Mouse (Mus musculus) myocyte (in vitro differentiated cells): ENCODE measurements at regions not wholly inside any gene's neighbourhood (a gene's known extent, or its start where the extent isn't known, plus 50 kb on each side); places are given as distances from the start of the nearest gene placed in this dataset.

Source experiments
- H3K27me3 ChIP-seq: one replicate; pipeline ENCODE4 v1.6.1; 2011; ENCODE audit not compliant: control insufficient read depth, insufficient read depth, insufficient read length
- H3K36me3 ChIP-seq: one replicate; pipeline ENCODE4 v1.6.1; 2011; ENCODE audit not compliant: control insufficient read depth, insufficient read depth
- H3K4me2 ChIP-seq: one replicate; pipeline ENCODE4 v1.6.1; 2011; ENCODE audit warnings: low read depth, control low read depth
- H3K4me3 ChIP-seq: one replicate; pipeline ENCODE4 v1.5.1; 2011; ENCODE audit warnings: mild to moderate bottlenecking, control low read depth, moderate library complexity
- H3K79me2 ChIP-seq: one replicate; pipeline ENCODE4 v1.6.1; 2011; ENCODE audit not compliant: control insufficient read depth, insufficient read depth
- H3ac ChIP-seq: one replicate; pipeline ENCODE4 v1.6.1; 2011; ENCODE audit not compliant: control insufficient read depth, insufficient read length
- CEBPB ChIP-seq: IDR thresholded peaks from 2 replicates; pipeline ENCODE4 v1.6.1; 2011; ENCODE audit warnings: mild to moderate bottlenecking, moderate library complexity; ENCODE audit not compliant: poor library complexity, insufficient read depth, severe bottlenecking
- E2F4 ChIP-seq: IDR thresholded peaks from one replicate; pipeline ENCODE4 v1.6.1; 2011; ENCODE audit warnings: mild to moderate bottlenecking, control low read depth, moderate library complexity; ENCODE audit not compliant: insufficient read depth
- MAX ChIP-seq: IDR thresholded peaks from one replicate; pipeline ENCODE4 v1.6.1; 2011; ENCODE audit warnings: low read depth, mild to moderate bottlenecking, control low read depth
- MYOD1 ChIP-seq, 3 experiments: IDR thresholded peaks; one replicate each; pipeline ENCODE4 v1.6.1; 2011; ENCODE audit warnings: control low read depth in 2 of 3, low read depth in 2 of 3, mild to moderate bottlenecking in 2 of 3, moderate library complexity in 1 of 3; ENCODE audit not compliant: insufficient read length in 2 of 3, control insufficient read depth in 1 of 3
- MYOG ChIP-seq, 3 experiments: IDR thresholded peaks; one replicate each; pipeline ENCODE4 v1.6.1; 2011; ENCODE audit warnings: control low read depth in 2 of 3, low read depth in 2 of 3, mild to moderate bottlenecking in 2 of 3; ENCODE audit not compliant: insufficient read length in 2 of 3, control insufficient read depth in 1 of 3, insufficient read depth in 1 of 3
- POLR2A ChIP-seq: IDR thresholded peaks from one replicate; pipeline ENCODE4 v1.6.1; 2011; ENCODE audit warnings: low read depth, mild to moderate bottlenecking, control low read depth, moderate library complexity; ENCODE audit not compliant: insufficient read length
- POLR2AphosphoS2 ChIP-seq: IDR thresholded peaks from one replicate; pipeline ENCODE4 v1.6.1; 2011; ENCODE audit warnings: low read depth, control low read depth; ENCODE audit not compliant: insufficient read length
- REST ChIP-seq: IDR thresholded peaks from one replicate; pipeline ENCODE4 v1.6.1; 2011; ENCODE audit warnings: mild to moderate bottlenecking, control low read depth, moderate library complexity; ENCODE audit not compliant: insufficient read depth, insufficient read length
- SRF ChIP-seq: IDR thresholded peaks from one replicate; pipeline ENCODE4 v1.6.1; 2011; ENCODE audit warnings: low read depth; ENCODE audit not compliant: control insufficient read depth, insufficient read length
- TCF12 ChIP-seq: IDR thresholded peaks from one replicate; pipeline ENCODE4 v1.6.1; 2011; ENCODE audit warnings: mild to moderate bottlenecking, control low read depth; ENCODE audit not compliant: poor library complexity, insufficient read depth, severe bottlenecking
- TCF3 ChIP-seq: IDR thresholded peaks from one replicate; pipeline ENCODE4 v1.6.1; 2011; ENCODE audit warnings: low read depth, control low read depth; ENCODE audit not compliant: insufficient read length
- USF1 ChIP-seq: IDR thresholded peaks from one replicate; pipeline ENCODE4 v1.6.1; 2011; ENCODE audit warnings: low read depth, mild to moderate bottlenecking, control low read depth, moderate library complexity

DNA sequence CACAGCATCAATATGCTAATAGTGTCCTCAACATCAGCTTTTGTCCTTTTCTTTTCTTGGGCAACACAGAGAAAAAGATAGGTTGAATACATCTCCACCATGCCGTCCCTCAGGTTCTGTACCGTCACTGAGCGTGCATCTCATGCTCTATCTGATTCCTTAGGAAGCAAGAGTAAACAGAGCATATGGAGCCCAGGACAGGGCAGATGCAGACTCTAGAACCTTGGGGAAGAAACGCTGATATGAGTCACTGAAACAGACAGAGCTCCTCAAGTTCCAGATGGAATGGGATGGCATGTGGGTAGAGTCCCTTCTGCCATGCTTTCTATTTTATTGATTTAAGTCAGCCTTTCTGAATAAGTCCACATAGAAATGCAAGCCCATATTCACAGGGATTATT lies 206.9 kb downstream of the Hace1 start:
- no peaks in the 10 kb centered on the region for H3K79me2 ChIP-seq
- no peaks in the 10 kb centered on the region for H3K36me3 ChIP-seq
- TF ChIP-seq CEBPB = no peak

DNA sequence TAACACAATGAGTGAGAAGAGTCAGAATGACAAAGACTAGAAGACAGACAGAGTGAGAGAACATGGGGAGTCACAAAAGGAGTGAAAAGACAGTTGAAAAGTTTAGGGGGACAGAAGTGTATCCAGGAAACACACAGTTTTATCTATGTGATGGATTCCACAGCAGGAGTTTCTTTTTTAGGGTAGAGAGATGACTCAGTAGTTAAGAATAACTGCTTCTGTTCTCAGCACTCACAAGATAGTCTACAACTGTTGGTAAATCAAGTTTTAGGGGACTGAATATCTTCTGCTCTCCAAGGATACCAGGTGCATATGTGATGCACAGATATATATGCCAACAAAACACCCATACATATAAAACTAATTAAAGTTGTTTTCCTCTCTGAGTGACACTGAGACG lies 210.7 kb downstream of the Hace1 start:
- no peaks in the 10 kb centered on the region for H3K27me3 ChIP-seq
- H3K4me3 ChIP-seq = no peak overlapping the region
- H3K4me2 ChIP-seq = no peak overlapping the region
- no peak overlapping the region for H3ac ChIP-seq
- no peaks in the 10 kb centered on the region for H3K36me3 ChIP-seq
- TF ChIP-seq MYOG (IDR thresholded peaks at IDR 0.05; ENCODE audit: control insufficient read depth in 1 of 3, insufficient read depth in 1 of 3, insufficient read length in 2 of 3, low read depth in 2 of 3) = no peak
- TF ChIP-seq POLR2AphosphoS2 = no peak
- TF ChIP-seq MAX = no peak
- TF ChIP-seq CEBPB = no peak
- TF ChIP-seq REST = no peak
- TF ChIP-seq E2F4 = no peak
- no peak for TF ChIP-seq TCF12
- no peak for TF ChIP-seq MYOD1 (IDR thresholded peaks at IDR 0.05; ENCODE audit: control insufficient read depth in 1 of 3, insufficient read length in 2 of 3, low read depth in 2 of 3)
- no peaks in the 10 kb centered on the region for H3K79me2 ChIP-seq

More for the DNA sequence above, 206.9 kb downstream of the Hace1 start:
- H3K27me3 ChIP-seq = no peaks in the 10 kb centered on the region
- H3K4me2 ChIP-seq = no peak overlapping the region
- no peak overlapping the region for H3K4me3 ChIP-seq
- no peak overlapping the region for H3ac ChIP-seq

DNA sequence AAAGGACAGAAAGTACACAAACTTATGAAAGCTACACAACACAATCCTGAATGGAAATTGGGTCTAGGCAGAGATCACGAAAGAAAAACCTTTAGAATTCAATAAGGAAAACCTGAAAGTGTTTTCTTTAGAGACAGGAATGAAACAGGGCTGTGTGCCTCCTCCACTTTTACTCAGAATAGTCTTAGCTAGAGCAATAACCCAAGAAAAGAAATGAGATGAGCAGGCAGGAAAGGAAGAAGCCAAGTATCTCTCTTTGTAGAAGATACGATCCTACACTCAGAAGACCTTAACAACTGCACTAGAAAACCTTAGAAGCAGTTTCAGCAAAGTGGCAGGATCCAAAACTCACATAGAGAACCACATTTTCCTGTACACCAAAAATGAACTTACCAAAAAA lies 218.0 kb downstream of the Hace1 start:
- Histone ChIP-seq H3K27me3 (no peaks in the 10 kb centered on the region), H3ac (no peak overlapping the region), H3K79me2 (no peaks in the 10 kb centered on the region), H3K36me3 (no peaks in the 10 kb centered on the region), H3K4me3 (no peak overlapping the region), H3K4me2 (no peak overlapping the region)
- TF ChIP-seq POLR2AphosphoS2 = no peak
- TF ChIP-seq MAX = no peak
- TF ChIP-seq USF1 = no peak
- no peak for TF ChIP-seq TCF3
- no peak for TF ChIP-seq TCF12
- no peak for TF ChIP-seq REST
- no peak for TF ChIP-seq CEBPB
- TF ChIP-seq POLR2A = no peak
- no peak for TF ChIP-seq MYOD1 (IDR thresholded peaks at IDR 0.05; ENCODE audit: control insufficient read depth in 1 of 3, insufficient read length in 2 of 3, low read depth in 2 of 3)
- no peak for TF ChIP-seq MYOG (IDR thresholded peaks at IDR 0.05; ENCODE audit: control insufficient read depth in 1 of 3, insufficient read depth in 1 of 3, insufficient read length in 2 of 3, low read depth in 2 of 3)
- TF ChIP-seq SRF = no peak
- no peak for TF ChIP-seq E2F4

DNA sequence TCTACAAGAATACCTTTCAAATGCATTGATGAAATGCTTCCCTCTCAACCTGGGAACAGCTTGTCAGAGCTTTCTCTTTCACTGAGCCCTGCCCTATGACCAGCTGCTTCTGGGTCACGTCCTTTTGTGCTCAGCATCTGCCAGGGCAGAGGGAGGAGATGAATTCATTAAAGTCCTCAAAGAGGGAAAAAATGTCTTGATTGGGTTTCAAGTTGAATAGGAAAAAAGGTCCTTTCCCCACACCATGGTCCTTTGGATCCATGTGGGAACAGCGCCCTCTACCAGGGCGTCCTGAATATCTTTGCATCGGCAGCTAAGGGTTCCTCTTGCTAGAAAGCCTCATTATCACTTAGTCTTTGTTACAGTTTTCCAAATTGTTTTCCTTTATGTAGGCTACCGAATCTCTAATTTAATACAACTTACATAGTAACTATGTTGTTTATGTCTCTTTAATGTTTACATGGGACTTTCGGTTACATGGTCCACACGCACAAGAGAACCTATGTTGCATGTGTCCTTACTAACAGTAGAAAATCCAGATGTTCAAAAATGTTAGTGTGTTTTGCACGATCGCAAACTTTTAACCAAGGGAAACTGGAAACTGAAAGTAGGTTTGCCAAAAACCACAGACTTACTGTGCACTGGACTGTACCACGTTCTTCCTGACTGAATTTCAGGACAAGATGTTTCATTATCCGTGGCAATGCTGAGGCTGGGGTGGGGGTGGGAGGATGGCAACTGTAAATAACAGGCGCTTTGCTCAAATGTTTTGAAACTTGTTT lies 222.6 kb downstream of the Hace1 start:
- Histone ChIP-seq H3K36me3 (no peaks in the 10 kb centered on the region), H3K4me2 (peak overlapping the region; percentile 66)

DNA sequence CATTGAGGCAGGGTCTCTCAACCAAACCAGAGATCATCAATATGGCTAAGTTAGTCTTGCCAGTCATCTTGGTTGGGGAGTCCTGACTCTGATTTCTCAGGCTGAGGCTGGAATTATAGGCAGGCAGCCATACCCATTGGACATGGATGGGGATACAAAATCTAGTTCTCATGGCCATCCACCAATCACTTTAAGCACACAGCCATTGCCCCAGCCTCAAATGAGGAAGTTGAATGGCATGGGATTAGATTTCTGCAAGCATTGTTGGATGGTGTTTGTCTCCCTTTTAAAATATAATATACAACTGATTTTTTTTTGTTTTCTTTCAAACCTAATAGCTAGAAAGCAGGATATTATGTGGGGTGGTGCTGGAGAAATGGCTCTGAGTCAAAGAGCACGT lies 223.8 kb downstream of the Hace1 start:
- H3K4me2 ChIP-seq = no peak overlapping the region
- H3ac ChIP-seq = no peak overlapping the region
- H3K36me3 ChIP-seq = no peaks in the 10 kb centered on the region
- TF ChIP-seq MAX = no peak
- no peak for TF ChIP-seq TCF12
- no peak for TF ChIP-seq SRF
- no peak for TF ChIP-seq MYOG (IDR thresholded peaks at IDR 0.05; ENCODE audit: control insufficient read depth in 1 of 3, insufficient read depth in 1 of 3, insufficient read length in 2 of 3, low read depth in 2 of 3)
- no peak for TF ChIP-seq MYOD1 (IDR thresholded peaks at IDR 0.05; ENCODE audit: control insufficient read depth in 1 of 3, insufficient read length in 2 of 3, low read depth in 2 of 3)
- no peak for TF ChIP-seq USF1
- no peak for TF ChIP-seq TCF3
- TF ChIP-seq POLR2A = no peak
- H3K4me3 ChIP-seq = no peak overlapping the region
- no peaks in the 10 kb centered on the region for H3K27me3 ChIP-seq
- no peaks in the 10 kb centered on the region for H3K79me2 ChIP-seq

More for the DNA sequence above, 222.6 kb downstream of the Hace1 start:
- H3K79me2 ChIP-seq = no peaks in the 10 kb centered on the region
- TF ChIP-seq SRF (no peak), USF1 (no peak), E2F4 (no peak), TCF3 (no peak), POLR2AphosphoS2 (no peak), POLR2A (no peak), REST (no peak), MYOG (IDR thresholded peaks at IDR 0.05; ENCODE audit: control insufficient read depth in 1 of 3, insufficient read depth in 1 of 3, insufficient read length in 2 of 3, low read depth in 2 of 3) (no peak), MYOD1 (IDR thresholded peaks at IDR 0.05; ENCODE audit: control insufficient read depth in 1 of 3, insufficient read length in 2 of 3, low read depth in 2 of 3) (no peak), CEBPB (no peak), TCF12 (no peak), MAX (no peak)
- H3K4me3 ChIP-seq = no peak overlapping the region
- H3K27me3 ChIP-seq = no peaks in the 10 kb centered on the region
- no peak overlapping the region for H3ac ChIP-seq
